Mouse (Mus musculus) midbrain, embryonic 11.5 days (tissue): ENCODE results near the gene Mtf2. TPM values are rescaled to one million over a fixed set of nuclear protein-coding genes. Genes with fewer than 3 reads are reported as not detected.
"Not testable (repeated sequence)": the region's sequence is repeated elsewhere in the genome, so short reads cannot be mapped to it uniquely, and the experiment has no call there.

ENCODE experiments used
- ATAC-seq: fragments of 200-750 bp; cut with Nextera tagmentation; 2 replicates; pipeline ENCODE4 v1.8.0; 2017; ENCODE audit warnings: moderate TSS enrichment, moderate library complexity; ENCODE audit not compliant: low FRiP score
- DNase-seq: peaks from one replicate; pipeline ENCODE4 v3.0.0; 2015; ENCODE audit warnings: low spot score; ENCODE audit errors: missing footprints
- H3K27ac ChIP-seq: fragments of 300-500 bp; sonication (generic); 2 replicates; pipeline ENCODE4 v1.5.1; 2014; ENCODE audit warnings: low read depth, low read length
- H3K27me3 ChIP-seq: fragments of 300-500 bp; sonication (generic); 2 replicates; pipeline ENCODE4 v1.6.1; 2014; ENCODE audit warnings: mild to moderate bottlenecking, low read length, moderate library complexity, mixed read lengths; ENCODE audit not compliant: control insufficient read depth, insufficient read depth
- H3K36me3 ChIP-seq: fragments of 300-500 bp; sonication (generic); 2 replicates; pipeline ENCODE4 v1.6.1; 2014; ENCODE audit warnings: mild to moderate bottlenecking, low read length, moderate library complexity, mixed read lengths; ENCODE audit not compliant: control insufficient read depth, insufficient read depth
- H3K4me1 ChIP-seq: fragments of 300-500 bp; sonication (generic); 2 replicates; pipeline ENCODE4 v1.6.1; 2014; ENCODE audit warnings: low read length; ENCODE audit not compliant: control insufficient read depth, insufficient read depth
- H3K4me2 ChIP-seq: fragments of 300-500 bp; sonication (generic); 2 replicates; pipeline ENCODE4 v1.6.1; 2014; ENCODE audit warnings: mild to moderate bottlenecking, moderate library complexity
- H3K4me3 ChIP-seq: fragments of 300-500 bp; sonication (generic); 2 replicates; pipeline ENCODE4 v1.5.1; 2014; ENCODE audit warnings: low read depth, low read length
- H3K9ac ChIP-seq: fragments of 300-500 bp; sonication (generic); 2 replicates; pipeline ENCODE4 v1.6.1; 2014; ENCODE audit warnings: low read length
- H3K9me3 ChIP-seq: fragments of 300-500 bp; sonication (generic); 2 replicates; pipeline ENCODE4 v1.6.1; 2016; ENCODE audit warnings: low read length; ENCODE audit not compliant: control insufficient read depth
- WGBS: fragments of 180-500 bp; shearing (Covaris S2); extraction: QIAGEN DNeasy Blood & Tissue Kit; methylation state at CpG from one replicate; pipeline ENCODE4 v1.1.7; 2014; 5-methylcytosine and 5-hydroxymethylcytosine counted together
- polyA plus RNA-seq: library from polyadenylated mRNA; unstranded; fragments of >200 nt; fragmentation: Nextera tagmentation; extraction: Ambion mirVana; gene quantifications from 2 replicates; pipeline ENCODE4 v1.2.1, GENCODE M21; 2014

The Mtf2 gene
- 124 and 139 TPM in 2 replicates for polyA plus RNA-seq

DNA sequence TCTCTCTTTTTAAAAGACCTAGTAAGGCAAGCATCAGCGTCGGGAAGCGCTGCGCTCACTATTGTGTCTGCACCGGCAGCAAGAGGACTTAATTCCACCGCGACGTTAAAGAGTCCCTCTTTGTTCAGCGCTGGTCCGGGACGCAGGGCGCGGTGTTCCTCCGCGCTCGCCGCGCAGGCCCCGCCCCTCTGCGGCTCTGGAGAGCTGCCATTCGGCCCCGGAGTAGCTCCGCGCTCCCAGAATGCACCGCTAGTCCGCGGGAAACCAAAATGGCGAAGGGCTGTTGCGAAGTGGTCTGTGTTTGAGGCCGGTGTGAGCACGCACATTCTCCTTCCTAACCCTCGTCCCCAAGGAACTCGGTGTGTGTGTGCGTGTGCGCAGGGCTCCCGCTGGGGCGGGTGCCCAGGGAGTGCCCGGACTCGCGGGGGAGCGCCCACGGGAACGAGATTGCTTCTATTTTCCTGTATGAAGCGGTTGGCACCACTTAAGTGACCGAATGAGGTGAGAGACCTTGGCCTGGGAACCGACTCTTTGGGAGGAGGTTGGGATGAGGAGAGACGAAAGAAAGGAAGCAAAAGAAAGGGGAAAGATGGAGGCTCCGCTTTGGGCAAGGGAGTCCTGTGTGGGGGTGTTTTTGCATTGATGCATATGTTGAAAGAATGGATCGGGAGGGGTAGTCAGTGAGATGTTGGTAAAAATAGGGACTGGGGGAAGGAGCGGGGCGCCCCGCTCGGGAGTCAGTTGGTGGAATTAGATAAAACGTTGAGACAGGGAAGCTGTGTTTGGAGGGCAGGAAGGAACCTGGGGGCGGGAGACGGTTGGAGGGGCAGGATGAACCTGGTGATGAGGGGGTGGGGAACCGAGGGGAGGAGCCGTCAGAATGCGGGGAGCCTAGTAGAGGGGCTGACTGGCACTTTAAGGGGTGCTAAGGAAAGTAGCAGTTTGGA lies at the start of gene Mtf2:
Mtf2 (plus strand) TSS at position 210 of the 947 bp plus-strand sequence.
- H3K4me1 ChIP-seq: peaks cover 4% of the 10 kb centered on the region; the same call in 1 of the 2 replicates
- peak within 1 kb of the TSS; percentile 74 for H3K4me2 ChIP-seq
- peak within 1 kb of the TSS; percentile 97 for H3K4me3 ChIP-seq
- peak; percentile 100 for DNase-seq
- WGBS: under 1% methylated on average over 59 of the region's 59 CpGs
- H3K9ac ChIP-seq: peak within 1 kb of the TSS; percentile 99
- peak within 1 kb of the TSS; percentile 85 for H3K27ac ChIP-seq
- H3K36me3 ChIP-seq: peaks cover 11% of the 10 kb centered on the region
- H3K27me3 ChIP-seq: no peaks in the 10 kb centered on the region
- no peaks in the 10 kb centered on the region for H3K9me3 ChIP-seq
- ATAC-seq: peak; percentile 97

DNA sequence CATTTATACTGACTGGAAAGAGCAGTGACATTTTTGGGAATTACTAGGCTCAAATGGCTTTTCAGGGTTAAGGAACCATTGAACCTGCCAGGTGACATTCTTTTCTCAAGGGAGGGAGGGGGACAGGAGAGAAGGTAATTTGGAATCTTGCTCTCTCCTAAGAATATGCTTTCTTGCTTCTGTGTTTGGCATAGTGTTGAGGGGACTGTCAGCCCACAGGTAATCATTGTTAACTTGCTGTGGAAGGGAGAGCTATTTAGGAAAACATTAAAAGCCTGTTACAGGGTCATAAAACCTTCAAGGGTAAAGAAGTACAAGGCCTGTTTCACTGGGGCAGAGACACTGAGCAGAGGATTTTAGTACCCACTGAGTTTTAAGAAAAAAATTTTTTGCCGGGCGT lies 48.2 kb upstream of the Mtf2 start:
- H3K9me3 ChIP-seq: no peaks in the 10 kb centered on the region
- no peak overlapping the region for H3K4me3 ChIP-seq
- H3K27me3 ChIP-seq: no peaks in the 10 kb centered on the region
- H3K4me2 ChIP-seq: no peak overlapping the region
- 100% methylated on average over 2 of the region's 2 CpGs for WGBS
- H3K9ac ChIP-seq: no peak overlapping the region
- no peak for DNase-seq
- H3K4me1 ChIP-seq: no peaks in the 10 kb centered on the region
- no peak for ATAC-seq
- no peaks in the 10 kb centered on the region for H3K36me3 ChIP-seq
- no peak overlapping the region for H3K27ac ChIP-seq

DNA sequence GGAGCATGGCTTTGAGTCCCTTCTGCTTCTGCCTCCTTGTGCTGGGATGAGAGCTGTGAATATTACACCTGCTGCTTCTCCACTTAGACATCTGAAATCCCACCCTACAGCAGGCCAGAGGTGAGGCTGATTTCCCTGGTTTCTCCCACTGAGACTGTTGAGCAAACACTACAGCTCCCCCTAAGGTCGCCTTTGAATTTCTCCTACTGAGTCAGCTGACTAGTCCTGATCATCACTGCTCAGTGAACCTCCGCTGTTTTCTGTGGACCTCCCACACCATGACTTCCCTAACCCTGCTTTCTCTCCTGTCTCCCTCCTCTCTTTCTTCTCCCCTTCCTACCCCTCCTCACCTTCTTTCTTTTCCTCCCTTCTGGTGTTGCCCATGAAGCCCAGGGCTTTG lies 46.1 kb upstream of the Mtf2 start:
- Histone ChIP-seq H3K9me3 (no peaks in the 10 kb centered on the region), H3K9ac (no peak overlapping the region), H3K36me3 (no peaks in the 10 kb centered on the region), H3K4me2 (no peak overlapping the region), H3K4me3 (no peak overlapping the region), H3K4me1 (no peaks in the 10 kb centered on the region), H3K27me3 (no peaks in the 10 kb centered on the region), H3K27ac (no peak overlapping the region)
- WGBS: 36% methylated on average over 2 of the region's 2 CpGs
- DNase-seq (no peak), ATAC-seq (no peak)

DNA sequence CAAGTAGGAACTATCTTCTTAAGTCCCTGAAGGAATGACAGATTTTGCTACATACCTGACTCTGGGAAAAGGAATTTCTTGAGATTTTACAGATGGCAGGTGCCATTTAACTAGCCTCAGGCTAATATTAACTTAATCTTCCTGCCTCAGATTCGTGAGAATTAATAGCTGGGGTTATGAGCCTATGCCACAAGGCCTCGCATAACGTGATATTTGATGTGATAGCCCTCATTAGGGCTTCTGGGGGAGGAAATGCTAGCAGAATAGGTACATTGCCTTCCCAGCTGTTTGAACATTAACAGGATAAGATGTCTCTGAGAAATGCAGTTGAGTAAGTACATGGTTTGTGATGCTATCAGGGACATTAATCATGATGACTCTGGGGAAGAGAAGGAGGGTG lies 44.1 kb upstream of the Mtf2 start:
- DNase-seq: no peak
- H3K36me3 ChIP-seq: no peaks in the 10 kb centered on the region
- no peaks in the 10 kb centered on the region for H3K27me3 ChIP-seq
- H3K27ac ChIP-seq: no peak overlapping the region
- H3K4me2 ChIP-seq: no peak overlapping the region
- H3K4me3 ChIP-seq: no peak overlapping the region
- 71% methylated on average over 3 of the region's 3 CpGs for WGBS
- no peak for ATAC-seq
- H3K4me1 ChIP-seq: no peaks in the 10 kb centered on the region
- H3K9ac ChIP-seq: no peak overlapping the region
- no peaks in the 10 kb centered on the region for H3K9me3 ChIP-seq

DNA sequence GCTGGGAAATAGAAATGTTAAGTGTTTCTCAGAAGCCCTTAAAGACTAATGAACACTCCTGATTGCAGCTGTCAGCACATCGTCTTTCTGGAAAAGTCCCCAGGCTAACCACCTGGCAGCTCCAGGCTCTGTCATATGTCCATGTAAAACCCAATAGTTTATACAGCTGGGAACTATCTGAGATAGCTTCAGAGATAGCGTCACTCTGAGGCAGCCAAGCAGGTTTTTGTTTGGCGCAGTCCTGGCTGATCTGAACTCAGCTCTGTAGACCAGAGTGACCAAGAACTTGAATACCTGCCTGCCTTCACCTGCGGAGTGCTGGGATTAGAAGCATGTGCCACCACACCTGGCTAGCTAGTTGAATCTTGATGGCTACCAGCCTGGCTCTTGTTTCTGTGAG lies 37.2 kb upstream of the Mtf2 start:
- H3K4me3 ChIP-seq: no peak overlapping the region
- DNase-seq (no peak), ATAC-seq (no peak)
- H3K4me1 ChIP-seq: no peaks in the 10 kb centered on the region
- no peaks in the 10 kb centered on the region for H3K9me3 ChIP-seq
- no peak overlapping the region for H3K9ac ChIP-seq
- no peaks in the 10 kb centered on the region for H3K36me3 ChIP-seq
- WGBS: 90% methylated on average over 4 of the region's 4 CpGs
- no peak overlapping the region for H3K4me2 ChIP-seq
- no peaks in the 10 kb centered on the region for H3K27me3 ChIP-seq
- H3K27ac ChIP-seq: no peak overlapping the region

DNA sequence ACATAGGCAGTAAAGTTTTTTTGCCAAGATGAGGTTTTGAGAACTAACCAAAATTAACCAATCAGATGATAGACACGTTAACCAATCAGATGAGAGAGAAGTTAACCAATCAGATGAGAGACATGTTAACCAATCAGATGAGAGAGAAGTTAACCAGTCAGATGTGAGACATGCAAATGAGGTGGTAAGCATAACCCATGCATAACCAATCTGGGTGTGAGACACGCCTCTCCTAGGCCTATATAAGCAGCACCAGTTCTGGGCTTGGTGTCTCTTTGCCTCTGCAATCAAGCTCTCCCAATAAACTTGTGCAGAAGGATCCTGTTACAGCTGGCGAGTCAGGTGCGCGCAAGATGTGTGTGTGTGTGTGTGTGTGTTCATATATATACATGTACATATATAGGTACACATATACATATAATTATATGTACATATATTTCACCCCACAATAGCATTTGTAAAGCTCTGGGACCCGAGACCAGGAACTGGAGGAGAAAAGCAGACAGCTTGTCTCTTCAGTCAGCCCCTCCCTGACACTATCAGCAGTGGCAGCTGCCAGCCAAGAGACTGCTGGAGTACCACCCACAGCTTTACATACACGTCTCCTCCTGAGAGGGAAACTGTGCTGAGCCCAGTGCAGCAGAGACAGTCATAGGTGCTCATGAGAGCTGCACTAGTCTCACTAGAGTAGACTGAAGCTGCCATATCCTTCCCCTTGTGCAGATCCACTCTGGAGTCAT lies 36.5 kb upstream of the Mtf2 start:
- not testable (repeated sequence) for H3K4me2 ChIP-seq, H3K27ac ChIP-seq, ATAC-seq, H3K4me3 ChIP-seq, H3K9ac ChIP-seq, H3K4me1 ChIP-seq, DNase-seq, H3K36me3 ChIP-seq, H3K27me3 ChIP-seq, H3K9me3 ChIP-seq
- 88% methylated on average over 7 of the region's 7 CpGs for WGBS

DNA sequence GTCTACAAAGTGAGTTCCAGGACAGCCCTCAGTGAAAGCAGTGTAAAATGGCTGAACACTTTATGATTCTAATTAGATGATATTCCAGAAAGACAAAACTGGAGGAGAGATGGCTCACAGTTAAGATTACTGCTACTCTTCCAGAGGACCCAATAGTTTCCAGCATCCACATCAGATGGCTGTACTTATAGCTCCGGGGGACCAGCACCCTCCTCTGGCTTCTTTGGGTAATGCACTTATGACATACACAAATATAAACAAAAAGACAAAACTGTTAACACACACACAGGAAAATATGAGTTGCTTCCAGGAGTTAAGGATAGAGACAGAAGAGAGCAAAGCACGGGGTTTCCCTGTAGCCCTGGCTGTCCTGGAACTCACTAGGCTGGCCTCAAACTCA lies 35.5 kb upstream of the Mtf2 start:
- 87% methylated on average over 2 of the region's 2 CpGs for WGBS
- Histone ChIP-seq H3K4me1 (no peaks in the 10 kb centered on the region), H3K4me3 (no peak overlapping the region), H3K4me2 (no peak overlapping the region), H3K27me3 (no peaks in the 10 kb centered on the region), H3K27ac (no peak overlapping the region), H3K36me3 (no peaks in the 10 kb centered on the region), H3K9ac (no peak overlapping the region), H3K9me3 (no peaks in the 10 kb centered on the region)
- DNase-seq (no peak), ATAC-seq (no peak)

DNA sequence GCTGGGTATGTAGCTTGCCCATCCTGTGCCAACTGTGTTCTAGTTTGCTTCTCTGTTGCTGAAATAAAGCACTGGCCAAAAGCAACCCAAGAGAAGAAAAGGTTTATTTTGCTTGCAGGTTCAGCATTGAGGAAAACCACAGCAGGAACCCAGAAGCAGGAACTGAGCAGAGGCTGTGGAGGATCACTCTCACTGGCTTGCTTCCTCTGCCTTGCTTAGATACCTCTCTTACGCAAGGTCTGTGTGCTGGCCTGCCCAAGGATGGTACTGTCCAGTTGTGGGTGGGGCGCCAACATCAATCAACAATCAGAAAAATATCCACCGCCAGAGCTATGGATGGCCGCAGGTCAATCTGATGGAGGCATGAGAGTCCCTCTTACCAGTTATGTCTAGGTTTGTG lies 34.2 kb upstream of the Mtf2 start:
- Histone ChIP-seq H3K36me3 (no peaks in the 10 kb centered on the region), H3K4me1 (no peaks in the 10 kb centered on the region), H3K4me2 (no peak overlapping the region), H3K27me3 (no peaks in the 10 kb centered on the region), H3K27ac (no peak overlapping the region), H3K4me3 (no peak overlapping the region), H3K9ac (no peak overlapping the region), H3K9me3 (no peaks in the 10 kb centered on the region)
- no peak for ATAC-seq
- 93% methylated on average over 4 of the region's 4 CpGs for WGBS
- DNase-seq: no peak

DNA sequence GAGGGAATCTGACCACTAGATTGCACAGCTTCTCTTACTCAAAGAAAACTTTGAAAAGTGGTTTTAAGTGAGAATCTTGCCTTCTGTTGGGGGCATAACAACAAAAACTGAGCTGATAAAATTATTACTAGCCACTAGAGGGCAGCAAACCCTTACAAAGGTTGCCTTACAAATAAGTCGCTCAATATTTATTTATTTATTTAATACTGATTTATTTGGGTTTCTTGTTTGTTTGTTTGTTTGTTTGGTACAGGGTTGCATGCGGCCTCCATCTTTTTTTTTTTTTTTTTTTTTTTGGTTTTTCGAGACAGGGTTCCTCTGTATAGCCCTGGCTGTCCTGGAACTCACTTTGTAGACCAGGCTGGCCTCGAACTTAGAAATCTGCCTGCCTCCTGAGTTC lies 31.3 kb upstream of the Mtf2 start:
- WGBS: 39% methylated on average over 4 of the region's 4 CpGs
- Histone ChIP-seq H3K9ac (no peak overlapping the region), H3K9me3 (no peaks in the 10 kb centered on the region), H3K4me1 (no peaks in the 10 kb centered on the region), H3K4me3 (no peak overlapping the region), H3K36me3 (no peaks in the 10 kb centered on the region), H3K27ac (no peak overlapping the region), H3K27me3 (no peaks in the 10 kb centered on the region), H3K4me2 (no peak overlapping the region)
- DNase-seq (peak; percentile 87), ATAC-seq (0 out of 2 replicates have a peak, but pooled peaks have one; percentile 38)
